In genomic region chr5:145042690-145043089, GRCm38 (mm10) we compare ENCODE assay signal across 27 mouse cellular contexts. TPM values are rescaled to one million over a fixed set of nuclear protein-coding genes. Genes with fewer than 3 reads are reported as not detected.
"Had no signal": no experiment of that assay in that cellular context is flagged by ENCODE, and none has a peak within 500 bp of the region (broad histone marks: within the 10 kb centered on the region; RNA-seq: fewer than 3 reads in every experiment).

1700018F24Rik (plus strand) TSS chr5:145042990.

RNA-seq across cellular contexts. Expression of gene 1700018F24Rik, which starts in this region (rescaled TPM):
- polyA plus RNA-seq: limb, embryonic 10.5 days; limb, embryonic 11.5 days; limb, embryonic 12.5 days; limb, embryonic 13.5 days; limb, embryonic 14.5 days; limb, embryonic 15.5 days; liver, adult 2 months; liver, embryonic 11.5 days; liver, embryonic 12.5 days; liver, embryonic 13.5 days; liver, embryonic 14.5 days; liver, embryonic 15.5 days; liver, embryonic 16.5 days; liver, postnatal 0 days; lung, adult 2 months; lung, embryonic 14.5 days; macrophage; midbrain, embryonic 10.5 days; midbrain, embryonic 11.5 days; midbrain, embryonic 12.5 days; midbrain, embryonic 13.5 days; midbrain, embryonic 14.5 days; midbrain, embryonic 15.5 days; midbrain, embryonic 16.5 days; midbrain, postnatal 0 days; myocyte; neural tube, embryonic 11.5 days had no signal
